In genomic region chr10:111936491-111937145, GRCm38 (mm10) we compare ENCODE assay signal across 8 mouse cellular contexts. TPM values are rescaled to one million over a fixed set of nuclear protein-coding genes. Genes with fewer than 3 reads are reported as not detected.
DNase-seq lines count a peak whose midpoint lies in the region; ATAC-seq and TF ChIP-seq lines count a peak whose summit lies in the region.

No protein-coding gene starts in this region.

- peak; percentile 45; the same call in 1 of the 2 replicates for ATAC-seq in midbrain, embryonic 13.5 days
- no peak for ATAC-seq in midbrain, embryonic 15.5 days (replicated peaks)
- peak; percentile 90 for ATAC-seq in heart, postnatal 0 days (ENCODE audit: insufficient read depth, low read depth)

- H3K4me2 ChIP-seq in midbrain, embryonic 13.5 days (replicated peaks), result no peak overlapping the region
- H3K4me2 ChIP-seq in midbrain, embryonic 15.5 days, result no peak overlapping the region
- H3K4me2 ChIP-seq in heart, postnatal 0 days (ENCODE audit: low read depth, low read length), result peak overlapping the region; percentile 34

- no peak overlapping the region for H3K4me3 ChIP-seq in midbrain, embryonic 13.5 days (replicated peaks)
- H3K4me3 ChIP-seq in midbrain, embryonic 15.5 days, result no peak overlapping the region
- no peak overlapping the region for H3K4me3 ChIP-seq in brown adipose tissue, adult 24 weeks (ENCODE audit: insufficient read depth, low read depth, low read length)
- no peak overlapping the region for H3K4me3 ChIP-seq in heart, postnatal 0 days (ENCODE audit: low read depth, low read length)

- peaks cover 20% of the 10 kb centered on the region for H3K4me1 ChIP-seq in midbrain, embryonic 13.5 days (replicated peaks)
- H3K4me1 ChIP-seq in midbrain, embryonic 15.5 days, result peaks cover 9% of the 10 kb centered on the region; the same call in 1 of the 2 replicates
- peaks cover 3% of the 10 kb centered on the region; the same call in 1 of the 2 replicates for H3K4me1 ChIP-seq in brown adipose tissue, adult 24 weeks (ENCODE audit: control insufficient read depth, insufficient read depth, insufficient read length, low read length)
- H3K4me1 ChIP-seq in heart, postnatal 0 days (ENCODE audit: control insufficient read depth, insufficient read depth), result peaks cover 30% of the 10 kb centered on the region

- no peaks in the 10 kb centered on the region for H3K9me3 ChIP-seq in midbrain, embryonic 13.5 days
- no peaks in the 10 kb centered on the region for H3K9me3 ChIP-seq in midbrain, embryonic 15.5 days
- H3K9me3 ChIP-seq in heart, postnatal 0 days (replicated peaks; ENCODE audit: control insufficient read depth, low read length), result no peaks in the 10 kb centered on the region

- H3K36me3 ChIP-seq in midbrain, embryonic 13.5 days, result no peaks in the 10 kb centered on the region
- no peaks in the 10 kb centered on the region for H3K36me3 ChIP-seq in midbrain, embryonic 15.5 days (replicated peaks)
- H3K36me3 ChIP-seq in heart, postnatal 0 days (replicated peaks; ENCODE audit: control insufficient read depth, insufficient read depth, low read length), result no peaks in the 10 kb centered on the region

- WGBS in midbrain, embryonic 13.5 days, result 66% methylated on average over 13 of the region's 13 CpGs
- 41% methylated on average over 13 of the region's 13 CpGs for WGBS in midbrain, embryonic 15.5 days
- 6% methylated on average over 13 of the region's 13 CpGs for WGBS in heart, postnatal 0 days

- H3K27me3 ChIP-seq in midbrain, embryonic 13.5 days, result no peaks in the 10 kb centered on the region
- H3K27me3 ChIP-seq in midbrain, embryonic 15.5 days (replicated peaks), result no peaks in the 10 kb centered on the region
- no peaks in the 10 kb centered on the region for H3K27me3 ChIP-seq in heart, postnatal 0 days (ENCODE audit: control insufficient read depth, insufficient read depth, low read length)

- peak; percentile 85 for DNase-seq in heart, postnatal 0 days (ENCODE audit: low spot score)
- DNase-seq in kidney, postnatal 36 days, result peak; percentile 46 to 69
- DNase-seq in right cerebral cortex, postnatal 14 days, result peak; percentile 11
- no peak for DNase-seq in thymus, postnatal 4 days
- DNase-seq in frontal cortex, postnatal 36 days (ENCODE audit: low spot score in 2 of 2), result no peak

- no peak overlapping the region for H3K9ac ChIP-seq in midbrain, embryonic 13.5 days (replicated peaks)
- no peak overlapping the region for H3K9ac ChIP-seq in midbrain, embryonic 15.5 days
- no peak overlapping the region for H3K9ac ChIP-seq in heart, postnatal 0 days (replicated peaks; ENCODE audit: low read depth, low read length)

- H3K27ac ChIP-seq in midbrain, embryonic 13.5 days, result no peak overlapping the region
- H3K27ac ChIP-seq in midbrain, embryonic 15.5 days, result no peak overlapping the region
- peak overlapping the region; percentile 60; the same call in 1 of the 2 replicates for H3K27ac ChIP-seq in brown adipose tissue, adult 24 weeks (replicated peaks; ENCODE audit: low read depth, low read length)
- H3K27ac ChIP-seq in heart, postnatal 0 days (ENCODE audit: low read depth), result peak overlapping the region; percentile 71

- peak; percentile 89 for TF ChIP-seq EP300 in heart, postnatal 0 days (IDR thresholded peaks at IDR 0.05; ENCODE audit: low read depth)

- no peak for TF ChIP-seq CTCF in heart, postnatal 0 days (IDR thresholded peaks at IDR 0.05; ENCODE audit: low read depth)

RNA-seq across cellular contexts. Expression of gene Krr1, which starts 35.8 kb away (rescaled TPM):
- 47.3 and 48.9 TPM in 2 replicates for polyA plus RNA-seq in midbrain, embryonic 13.5 days (2015; fragmentation: Nextera tagmentation; extraction: Ambion mirVana)
- 38.8 and 41.5 TPM in 2 replicates for polyA plus RNA-seq in midbrain, embryonic 15.5 days (2015; fragmentation: Nextera tagmentation; extraction: Ambion mirVana)
- polyA plus RNA-seq in brown adipose tissue, adult 24 weeks (2012; ENCODE audit: insufficient read depth, insufficient read length, missing spikeins), result 16.0 and 17.2 TPM in 2 replicates
- total RNA-seq in heart, postnatal 0 days (2014; rRNA removed; ENCODE audit: low replicate concordance), result 14.9 and 15.9 TPM in 2 replicates
- polyA plus RNA-seq in heart, postnatal 0 days (2015; fragmentation: Nextera tagmentation; extraction: Ambion mirVana), result 15.3 and 16.0 TPM in 2 replicates

Comparison
In these comparisons a context has a peak if more than half of its experiments do, and no peak if none do; other contexts are left out.
1. H3K27ac ChIP-seq: peak in brown adipose tissue, adult 24 weeks (single experiment) and heart, postnatal 0 days (single experiment); none in midbrain, embryonic 13.5 days (single experiment) and midbrain, embryonic 15.5 days (single experiment).
2. DNase-seq: peak in heart, postnatal 0 days (single experiment), kidney, postnatal 36 days (2 of 2) and right cerebral cortex, postnatal 14 days (single experiment); none in thymus, postnatal 4 days (single experiment) and frontal cortex, postnatal 36 days (0 of 2).